Mouse (Mus musculus) kidney, postnatal 25 days (tissue): Measurements from ENCODE around the gene Sema4d.

ENCODE experiments used
- DNase-seq, 2 experiments: peaks; one replicate each; pipeline ENCODE4 v3.0.0; 2021; ENCODE audit warnings: mixed read lengths in 2 of 2

Gene Sema4d

DNA sequence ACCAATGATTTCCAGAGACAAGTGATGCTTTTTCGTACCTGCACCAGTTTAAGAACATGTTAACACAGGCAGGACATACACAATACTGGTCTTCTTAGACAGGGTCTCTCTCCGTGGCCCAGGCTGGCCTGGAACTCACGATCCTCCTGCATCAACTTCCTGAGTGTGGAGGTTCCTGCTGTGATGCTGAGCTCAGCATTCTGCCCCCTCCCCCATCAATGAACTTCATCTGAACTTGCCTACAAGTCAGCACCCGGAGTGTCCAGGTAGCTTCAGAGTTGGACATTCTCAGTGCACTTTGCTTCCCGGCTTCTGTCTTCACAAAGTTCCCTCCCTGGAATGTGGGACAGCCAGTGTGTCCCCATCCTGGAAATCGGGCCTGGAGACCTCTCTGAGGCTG lies 69.0 kb downstream of the Sema4d start:
- DNase-seq = no peak

DNA sequence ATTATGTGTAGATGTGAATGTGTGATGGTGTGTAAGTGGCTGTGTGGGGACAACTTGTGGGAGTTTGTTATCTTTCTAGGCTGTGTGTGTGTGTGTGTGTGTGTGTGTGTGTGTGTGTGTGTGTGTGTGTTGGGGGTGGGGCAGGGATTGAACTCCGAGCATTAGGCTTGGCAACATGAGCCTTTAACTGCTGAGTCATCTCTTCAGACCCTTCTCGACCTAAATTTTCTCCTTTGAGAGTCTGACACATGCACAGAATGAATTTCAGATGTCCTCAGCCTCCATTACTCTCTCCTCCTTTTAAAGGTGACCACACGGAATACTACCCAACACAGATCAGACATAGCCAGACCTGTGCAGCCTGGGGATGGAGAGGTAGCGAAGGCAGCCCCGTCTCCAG lies 70.4 kb downstream of the Sema4d start:
- DNase-seq = no peak

DNA sequence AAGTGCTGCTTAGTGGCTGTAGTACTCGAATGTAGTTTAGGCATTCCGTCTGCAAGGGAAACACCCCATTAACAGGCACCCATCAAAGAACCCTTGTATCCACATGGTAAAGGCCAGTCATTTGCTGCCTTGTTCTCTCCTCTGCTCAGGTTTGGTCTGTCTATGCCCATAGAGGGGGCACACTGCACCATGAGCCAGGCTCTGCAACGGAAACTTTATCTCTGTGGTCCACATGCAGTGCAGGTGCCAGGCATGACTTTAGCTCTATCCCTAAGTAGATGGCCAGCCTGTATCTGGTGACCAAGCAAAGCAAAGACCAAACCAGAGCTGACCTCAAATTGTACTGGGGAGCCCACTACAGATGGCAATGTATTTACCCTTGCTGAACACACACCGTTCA lies 73.0 kb downstream of the Sema4d start:
- DNase-seq = no peak

- no peak for DNase-seq
Measured at GRCm38 (mm10) chr13:51719256-51719655, 74.3 kb downstream of the Sema4d start.

DNA sequence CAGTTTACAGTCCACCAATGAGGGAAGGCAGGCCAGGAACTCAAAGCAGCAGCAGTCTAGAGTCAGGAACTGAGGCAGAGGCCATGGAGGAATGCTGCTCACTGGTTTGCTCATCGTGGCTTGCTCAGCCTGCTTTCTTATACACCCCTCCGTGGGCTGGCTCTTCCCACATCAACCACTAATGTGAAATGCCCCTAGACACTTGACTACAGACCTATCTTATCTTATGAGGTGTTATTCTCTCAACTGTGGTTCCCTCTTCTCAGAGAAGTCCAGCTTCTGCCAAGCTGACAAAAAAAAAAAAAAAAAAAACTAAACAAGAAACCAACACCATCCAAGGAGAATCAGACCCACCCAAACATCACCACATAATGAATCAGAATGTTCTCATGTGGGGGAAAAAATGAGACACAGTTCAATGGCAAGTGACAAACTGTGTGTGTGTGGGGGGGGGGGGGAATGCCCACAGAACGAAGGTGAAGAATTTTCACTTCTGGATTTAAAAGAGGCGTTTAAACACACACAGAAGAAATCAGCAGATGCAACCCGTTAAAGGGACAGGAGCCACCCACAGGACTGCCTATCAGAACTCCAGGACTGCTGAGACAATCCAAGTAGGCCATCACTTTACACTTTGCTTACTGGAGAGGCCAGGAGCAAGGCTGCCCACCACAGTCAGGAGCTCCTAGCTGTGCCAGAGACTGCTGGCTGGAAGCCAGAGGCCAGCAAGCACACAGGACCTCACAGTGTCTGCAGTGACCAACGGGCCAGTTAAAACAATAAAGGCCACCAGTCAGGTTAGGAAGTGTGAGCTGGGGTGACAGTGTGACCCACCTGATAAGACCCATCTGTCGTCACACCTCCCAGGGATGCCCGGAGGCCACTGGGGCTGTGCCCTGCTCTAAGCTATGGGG lies 76.9 kb downstream of the Sema4d start:
- DNase-seq = peak; percentile 35 to 54

DNA sequence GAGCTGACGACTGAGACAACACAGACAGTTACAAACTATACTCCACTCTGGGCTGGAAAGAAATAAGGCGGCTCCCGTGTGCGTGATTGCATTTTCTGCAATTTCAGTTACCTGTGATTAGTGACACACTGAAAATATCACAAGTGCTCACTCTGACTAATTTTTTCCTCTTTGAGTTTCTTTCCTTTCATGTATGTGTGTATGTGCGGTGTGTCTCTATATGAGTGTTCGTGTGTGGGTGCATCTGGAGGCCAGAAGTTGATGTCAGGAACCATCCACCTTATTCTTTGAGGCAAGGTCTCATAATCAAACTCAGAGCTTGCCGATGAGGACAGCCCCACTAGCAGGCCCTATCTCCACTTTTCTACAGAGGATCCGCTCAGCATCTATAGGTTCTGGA lies 81.5 kb downstream of the Sema4d start:
- no peak for DNase-seq

GRCm38 (mm10) chr13:51710738-51711137 lies 82.8 kb downstream of the Sema4d start:
- DNase-seq = no peak

DNA sequence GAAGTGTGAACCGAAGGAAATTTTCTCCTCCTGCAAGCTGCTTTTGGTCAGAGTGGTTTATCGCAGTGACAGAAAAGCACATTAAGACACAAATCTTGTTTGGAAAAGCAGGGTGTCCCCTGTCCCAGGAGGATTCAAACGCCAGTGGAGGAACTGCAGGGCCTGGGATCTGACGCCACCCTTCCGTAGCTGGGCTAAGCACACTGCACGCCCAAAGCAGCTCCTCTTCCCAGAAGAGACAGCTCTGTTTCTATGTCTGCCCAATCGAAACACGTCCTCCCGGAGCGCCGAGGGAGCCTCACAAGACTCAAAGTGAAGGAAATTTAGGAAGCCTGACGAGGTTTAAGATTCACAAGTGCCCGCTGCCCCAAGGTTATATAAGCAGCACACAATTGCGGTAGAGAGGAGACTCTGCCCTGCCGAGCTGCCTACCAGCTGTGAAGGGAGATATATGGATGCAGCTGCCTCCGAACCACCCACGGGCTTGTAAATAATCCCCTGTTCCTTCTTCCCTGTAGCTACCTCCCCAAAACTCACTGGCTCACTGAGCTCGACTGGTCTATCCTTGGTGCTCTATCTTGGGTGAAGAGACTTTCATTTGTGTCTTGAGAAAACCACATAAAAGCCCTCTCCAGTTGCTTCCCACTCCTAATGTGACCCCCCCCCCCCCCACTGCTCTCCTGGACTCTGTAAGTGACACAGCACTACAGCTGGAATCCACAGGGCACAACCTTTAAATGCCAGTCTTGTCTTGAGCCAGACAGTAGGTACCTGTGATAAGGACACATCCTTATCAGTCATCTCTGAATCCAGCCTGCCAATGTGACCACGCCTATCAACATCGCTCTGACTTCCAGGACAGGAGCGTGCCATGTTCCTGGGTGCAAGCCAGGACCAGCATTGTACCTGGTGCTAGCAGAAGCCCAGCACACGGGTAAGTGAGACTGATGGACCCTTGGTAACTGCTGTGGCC lies 87.4 kb downstream of the Sema4d start:
- no peak for DNase-seq

- no peak for DNase-seq
Measured at GRCm38 (mm10) chr13:51703893-51704292, 89.7 kb downstream of the Sema4d start.

DNA sequence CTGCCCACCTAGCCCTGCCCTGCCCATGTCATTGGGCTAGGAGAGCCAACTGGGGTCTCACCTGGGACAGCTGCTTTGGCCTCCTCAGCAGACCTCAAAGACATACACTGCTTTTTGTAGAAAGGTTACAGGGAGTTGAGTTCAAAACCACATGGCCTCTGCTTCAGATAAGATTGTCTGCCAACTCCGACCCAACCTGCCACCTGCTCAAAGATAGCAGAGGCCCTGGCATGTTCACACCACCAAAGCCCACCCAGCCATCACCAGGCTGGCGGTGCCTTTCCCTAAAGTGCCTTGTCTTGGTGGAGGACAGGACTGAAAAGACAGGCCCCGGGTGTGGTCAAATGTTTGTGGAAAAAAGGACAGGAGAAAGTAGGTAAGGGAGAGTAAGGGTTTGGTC lies 95.2 kb downstream of the Sema4d start:
- no peak for DNase-seq

DNA sequence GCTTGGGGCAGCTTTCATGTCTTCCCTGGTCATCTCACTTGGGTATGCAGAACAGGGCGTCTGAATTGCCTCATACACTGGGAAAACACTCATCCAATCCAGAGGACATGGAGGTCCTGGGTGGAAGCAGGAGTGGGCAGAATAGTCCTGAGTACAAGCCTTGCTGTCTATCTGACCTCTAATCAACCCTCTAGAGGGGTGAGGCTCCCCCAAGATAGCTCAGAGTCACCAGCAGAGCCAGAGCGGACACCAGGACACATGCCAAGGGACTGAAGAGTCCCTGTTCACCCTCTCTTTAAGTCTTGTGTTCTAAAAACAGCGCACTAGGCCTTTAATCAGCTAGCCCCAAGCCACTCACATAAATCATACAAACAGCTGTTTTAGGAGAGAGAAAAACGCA lies 95.7 kb downstream of the Sema4d start:
- DNase-seq = no peak

DNA sequence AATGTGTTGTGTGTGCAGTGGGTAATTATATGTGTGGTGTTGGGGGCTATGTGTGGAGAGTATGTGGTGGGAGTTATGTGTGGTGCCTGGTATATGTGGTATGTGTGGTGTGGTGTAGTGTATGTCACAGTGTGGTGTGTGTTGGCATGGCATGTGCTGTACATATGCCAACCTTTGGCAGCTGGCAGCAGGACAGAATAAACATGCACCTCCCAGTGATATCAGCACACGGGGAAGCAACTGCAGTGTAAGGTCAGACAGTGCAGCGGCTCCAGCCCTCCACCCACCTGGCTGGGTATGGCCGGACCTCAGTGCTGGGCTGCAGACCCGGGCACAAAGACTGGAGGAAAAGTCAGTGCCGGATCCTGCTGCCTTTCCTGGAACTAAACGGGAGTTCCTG lies 96.1 kb downstream of the Sema4d start:
- no peak for DNase-seq

GRCm38 (mm10) chr13:51696481-51696880 lies 97.1 kb downstream of the Sema4d start:
- no peak for DNase-seq

- DNase-seq = no peak
Measured at GRCm38 (mm10) chr13:51688688-51689087, 104.9 kb downstream of the Sema4d start.

DNA sequence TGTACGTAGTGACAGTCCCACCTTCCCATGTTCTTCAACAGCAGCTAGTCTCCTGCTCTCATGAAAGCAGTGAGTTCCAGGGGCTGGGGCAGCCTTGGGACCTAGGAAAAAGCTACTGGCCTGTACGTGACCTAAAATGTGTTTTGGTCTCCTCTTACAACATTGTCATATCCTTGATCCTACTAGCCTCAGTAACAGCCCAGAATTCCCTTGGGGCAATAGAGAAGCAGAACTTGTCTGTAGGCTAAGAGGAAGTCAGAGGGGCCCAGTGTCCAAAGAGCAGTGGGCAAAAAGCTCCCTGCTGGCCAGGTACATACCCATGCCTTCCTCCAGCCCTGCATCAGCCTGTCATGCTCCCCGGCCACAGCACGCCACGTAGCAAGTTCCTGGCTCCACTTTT lies 106.6 kb downstream of the Sema4d start:
- DNase-seq = no peak

GRCm38 (mm10) chr13:51685290-51685966 lies 108.1 kb downstream of the Sema4d start:
- DNase-seq = peak; percentile 39 to 67

DNA sequence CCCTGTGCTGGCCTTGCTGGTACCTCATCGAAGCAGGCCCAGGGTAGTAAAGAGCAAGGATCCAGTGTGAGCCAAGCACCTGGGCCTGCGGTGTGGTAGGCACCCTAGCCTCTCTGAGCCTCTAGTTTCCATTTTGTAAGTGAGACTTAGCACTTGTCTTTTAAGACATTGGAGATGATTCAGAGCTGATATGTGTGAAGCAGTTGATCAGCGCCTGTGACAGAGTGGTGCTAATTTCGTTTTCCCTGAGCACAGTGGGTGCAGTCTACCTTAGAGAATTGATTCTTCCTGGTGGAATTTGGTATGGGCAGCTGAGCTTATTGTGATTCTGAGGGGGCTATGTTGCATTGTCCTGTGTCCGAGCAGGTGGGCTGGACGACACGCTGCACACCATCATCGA lies 111.9 kb downstream of the Sema4d start:
- no peak for DNase-seq

DNA sequence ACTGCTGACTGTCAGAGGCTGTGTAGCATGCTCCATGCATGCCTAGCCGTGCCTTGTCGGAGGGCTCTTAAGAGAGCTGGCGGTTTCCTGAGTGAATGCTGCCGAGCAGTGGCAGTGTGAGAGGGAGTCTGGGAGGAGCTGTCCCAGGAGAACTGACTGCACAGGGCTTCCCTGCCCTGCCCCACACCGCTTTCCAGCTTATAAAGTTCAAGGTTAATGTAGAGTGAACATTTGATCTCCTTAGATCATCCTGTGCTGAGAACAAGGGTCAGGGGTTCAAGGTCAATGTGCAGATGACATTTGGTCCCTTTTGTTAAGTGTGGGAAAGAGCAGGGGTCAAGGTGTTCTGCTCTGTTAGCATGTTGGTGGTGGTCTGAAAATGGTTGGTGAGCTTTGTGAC lies 112.5 kb downstream of the Sema4d start:
- no peak for DNase-seq

DNA sequence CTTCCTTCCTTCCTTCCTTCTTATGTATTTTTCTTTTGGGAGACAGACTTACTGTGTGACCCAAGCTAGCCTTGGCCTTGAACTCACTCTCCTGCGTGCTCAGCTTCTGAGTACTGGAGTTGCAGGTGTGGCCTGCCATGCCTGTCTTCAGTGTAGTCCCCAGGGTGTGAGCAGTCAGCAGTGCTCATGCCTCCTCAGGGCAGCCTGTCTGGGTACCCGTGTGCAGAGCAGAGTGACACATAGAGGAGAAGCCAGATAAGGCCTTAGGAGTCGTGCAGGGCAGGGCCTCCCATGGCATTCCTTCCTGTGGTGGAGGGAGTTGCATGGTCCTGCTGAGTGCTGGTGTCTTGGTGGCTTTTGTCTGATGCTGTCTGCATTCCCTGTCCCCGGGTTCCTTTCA lies 114.2 kb downstream of the Sema4d start:
- DNase-seq = no peak

- DNase-seq = no peak
Measured at GRCm38 (mm10) chr13:51678687-51679086, 114.9 kb downstream of the Sema4d start.

DNA sequence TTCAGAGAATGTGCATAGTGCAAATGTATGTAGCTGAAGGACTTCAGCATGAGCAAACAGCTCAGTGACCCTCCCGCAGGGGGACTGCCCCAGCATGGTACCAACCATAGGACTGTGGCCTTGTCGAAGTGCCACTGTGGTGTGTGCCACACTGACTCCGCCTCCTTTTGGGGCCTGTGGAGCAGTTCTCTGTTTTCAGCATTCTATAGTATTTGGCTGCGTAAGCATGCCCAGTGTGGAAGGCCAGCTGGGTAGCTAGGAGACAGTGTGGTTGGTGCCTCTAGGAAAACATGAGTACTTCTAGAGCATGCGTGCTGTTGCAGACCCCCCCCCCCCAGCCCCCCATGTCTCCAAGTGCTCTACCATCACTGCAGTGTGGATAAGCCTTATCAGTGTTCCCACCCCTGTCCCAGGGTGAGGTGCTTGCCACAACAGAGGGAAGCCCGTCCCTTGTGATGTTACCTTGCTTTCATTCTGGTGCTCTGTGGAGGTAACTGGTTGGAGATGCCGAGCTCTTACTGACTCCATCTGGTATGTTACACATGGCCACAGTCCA lies 115.8 kb downstream of the Sema4d start:
- no peak for DNase-seq

DNA sequence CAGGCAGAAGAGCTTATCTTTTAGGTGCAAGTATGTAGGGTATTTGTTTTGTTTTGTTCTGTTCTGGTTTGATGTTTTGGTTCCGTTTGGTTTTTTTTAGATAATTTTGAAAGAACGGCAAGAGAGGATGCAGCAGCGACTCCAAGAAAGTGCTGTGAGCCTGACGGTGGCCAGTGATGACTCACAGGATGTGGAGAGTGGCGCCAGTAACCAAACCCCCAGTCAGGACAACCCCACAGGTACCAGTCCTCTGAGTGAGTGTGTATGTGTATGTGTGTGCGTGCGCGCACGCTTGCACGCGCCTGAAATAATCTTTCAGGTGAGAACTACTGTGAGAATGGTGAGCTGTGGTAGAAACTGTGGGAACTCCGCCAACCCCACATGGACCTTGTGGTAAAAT lies 116.5 kb downstream of the Sema4d start:
- DNase-seq = no peak

- no peak for DNase-seq
Measured at GRCm38 (mm10) chr13:51676641-51677040, 116.9 kb downstream of the Sema4d start.
